24 mouse cellular contexts compared by ENCODE assay signal in the genomic region with DNA sequence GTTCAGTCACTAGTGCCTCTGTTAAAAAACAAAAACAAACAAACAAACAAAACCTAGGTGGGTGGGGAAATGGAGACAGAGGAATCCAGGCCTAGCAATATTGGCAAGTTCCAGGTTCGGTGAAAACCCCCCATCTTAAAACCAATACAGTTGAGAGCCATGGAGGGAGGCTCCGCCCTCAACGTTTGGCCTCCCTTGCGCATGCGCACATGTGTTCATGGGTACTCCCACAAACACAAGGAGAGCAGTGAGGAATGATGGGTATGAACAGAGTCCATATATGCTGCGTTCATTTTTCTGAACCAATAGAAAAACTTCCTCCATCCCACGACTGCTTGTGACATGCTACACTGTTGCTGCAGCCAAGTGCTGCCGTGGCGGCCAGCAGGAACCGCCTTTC. TPM values are rescaled to one million over a fixed set of nuclear protein-coding genes. Genes with fewer than 3 reads are reported as not detected.
DNase-seq lines count a peak whose midpoint lies in the region; ATAC-seq and TF ChIP-seq lines count a peak whose summit lies in the region.
"Had no signal": no experiment of that assay in that cellular context is flagged by ENCODE, and none has a peak within 500 bp of the region (broad histone marks: within the 10 kb centered on the region; RNA-seq: fewer than 3 reads in every experiment).

No protein-coding gene starts in this region.

- no peaks in the 10 kb centered on the region for H3K9me3 ChIP-seq in hindbrain, embryonic 14.5 days (ENCODE audit: control insufficient read depth, low read length)
- no peaks in the 10 kb centered on the region for H3K9me3 ChIP-seq in hindbrain, embryonic 10.5 days
- H3K9me3 ChIP-seq in forebrain, embryonic 15.5 days = no peaks in the 10 kb centered on the region
- H3K9me3 ChIP-seq: embryonic facial prominence, embryonic 10.5 days; embryonic facial prominence, embryonic 12.5 days; forebrain, embryonic 13.5 days; G1E had no signal

- H3K4me2 ChIP-seq in hindbrain, embryonic 14.5 days (replicated peaks) = no peak overlapping the region
- H3K4me2 ChIP-seq in forebrain, embryonic 15.5 days (replicated peaks) = no peak overlapping the region
- H3K4me2 ChIP-seq: embryonic facial prominence, embryonic 12.5 days; forebrain, embryonic 13.5 days had no signal

- 0 out of 2 replicates have a peak, but pooled peaks have one; percentile 33 for ATAC-seq in frontal cortex, adult (ENCODE audit: low TSS enrichment)
- ATAC-seq in hindbrain, embryonic 14.5 days (ENCODE audit: low FRiP score) = no peak
- ATAC-seq in forebrain, embryonic 15.5 days (replicated peaks) = no peak
- ATAC-seq: CD4-positive, CD25-positive, alpha-beta regulatory T cell, adult 4 months; forebrain, embryonic 13.5 days; forebrain, embryonic 16.5 days; Patski had no signal

- 89% methylated on average over 10 of the region's 10 CpGs for WGBS in hindbrain, embryonic 14.5 days
- 87% methylated on average over 10 of the region's 10 CpGs for WGBS in hindbrain, embryonic 10.5 days
- 87% methylated on average over 10 of the region's 10 CpGs for WGBS in forebrain, embryonic 15.5 days

- H3K4me1 ChIP-seq in hindbrain, embryonic 14.5 days (replicated peaks; ENCODE audit: control insufficient read depth, insufficient read depth, low read length) = peaks cover 8% of the 10 kb centered on the region; the same call in 1 of the 2 replicates
- H3K4me1 ChIP-seq in hindbrain, embryonic 10.5 days (replicated peaks) = no peaks in the 10 kb centered on the region
- peaks cover 6% of the 10 kb centered on the region; the same call in 1 of the 2 replicates for H3K4me1 ChIP-seq in testis, adult 2 months (ENCODE audit: control insufficient read depth, insufficient read depth, low read length)
- no peaks in the 10 kb centered on the region for H3K4me1 ChIP-seq in forebrain, embryonic 15.5 days
- H3K4me1 ChIP-seq: forebrain, embryonic 13.5 days had no signal

- no peaks in the 10 kb centered on the region for H3K27me3 ChIP-seq in hindbrain, embryonic 14.5 days (ENCODE audit: control insufficient read depth, insufficient read depth, low read length)
- no peaks in the 10 kb centered on the region for H3K27me3 ChIP-seq in hindbrain, embryonic 10.5 days (ENCODE audit: insufficient read depth, poor library complexity, severe bottlenecking)
- H3K27me3 ChIP-seq in testis, adult 2 months (ENCODE audit: control insufficient read depth, insufficient read depth, low read length) = no peaks in the 10 kb centered on the region
- no peaks in the 10 kb centered on the region for H3K27me3 ChIP-seq in forebrain, embryonic 15.5 days
- H3K27me3 ChIP-seq: CH12.LX; embryonic facial prominence, embryonic 12.5 days; forebrain, embryonic 13.5 days; Patski had no signal

- peak; percentile 87; the same call in 1 of the 2 replicates for TF ChIP-seq POLR2A in testis, adult 2 months (IDR thresholded peaks at IDR 0.05; ENCODE audit: control insufficient read depth, low read depth, low read length)

- no peak overlapping the region for H3K4me3 ChIP-seq in hindbrain, embryonic 14.5 days (replicated peaks; ENCODE audit: low read length)
- no peak overlapping the region for H3K4me3 ChIP-seq in hindbrain, embryonic 10.5 days
- H3K4me3 ChIP-seq in testis, adult 2 months (ENCODE audit: control insufficient read depth, low read depth, low read length) = peak overlapping the region; percentile 62
- no peak overlapping the region for H3K4me3 ChIP-seq in forebrain, embryonic 15.5 days
- H3K4me3 ChIP-seq: embryonic facial prominence, embryonic 10.5 days; embryonic facial prominence, embryonic 12.5 days; forebrain, embryonic 13.5 days had no signal

- H3K27ac ChIP-seq in hindbrain, embryonic 14.5 days = 0 out of 2 replicates have a peak overlapping the region, but pooled peaks have one; percentile 2
- H3K27ac ChIP-seq in hindbrain, embryonic 10.5 days = no peak overlapping the region
- H3K27ac ChIP-seq in testis, adult 2 months (ENCODE audit: control insufficient read depth, insufficient read depth, low read depth, low read length) = peak overlapping the region; percentile 87
- H3K27ac ChIP-seq in forebrain, embryonic 15.5 days (replicated peaks) = no peak overlapping the region
- H3K27ac ChIP-seq: embryonic facial prominence, embryonic 10.5 days; embryonic facial prominence, embryonic 12.5 days; forebrain, embryonic 13.5 days had no signal

- H3K36me3 ChIP-seq in hindbrain, embryonic 14.5 days (replicated peaks; ENCODE audit: control insufficient read depth, insufficient read depth) = no peaks in the 10 kb centered on the region
- H3K36me3 ChIP-seq in hindbrain, embryonic 10.5 days = no peaks in the 10 kb centered on the region
- no peaks in the 10 kb centered on the region for H3K36me3 ChIP-seq in testis, adult 2 months (ENCODE audit: control insufficient read depth, insufficient read depth, low read length)
- H3K36me3 ChIP-seq in forebrain, embryonic 15.5 days = no peaks in the 10 kb centered on the region
- H3K36me3 ChIP-seq: embryonic facial prominence, embryonic 10.5 days; embryonic facial prominence, embryonic 12.5 days; G1E had no signal

- DNase-seq in frontal cortex, postnatal 25 days (ENCODE audit: low spot score in 2 of 2) = no peak
- no peak for DNase-seq in hindbrain, embryonic 14.5 days (ENCODE audit: low spot score)
- DNase-seq in hindbrain, embryonic 10.5 days (ENCODE audit: low spot score) = no peak
- no peak for DNase-seq in testis, postnatal 10 days (ENCODE audit: low spot score)
- DNase-seq: adrenal gland, adult 2 months; adrenal gland, postnatal 10 days; adrenal gland, postnatal 25 days; B cell, adult 2 months; cerebellum, adult 11 months; cerebellum, adult 18-20 months; cerebellum, adult 8-10 months; cerebellum, adult 9-11 months; cerebellum, postnatal 14 days had no signal

- H3K9ac ChIP-seq in hindbrain, embryonic 14.5 days = no peak overlapping the region
- no peak overlapping the region for H3K9ac ChIP-seq in forebrain, embryonic 15.5 days (replicated peaks)
- H3K9ac ChIP-seq: embryonic facial prominence, embryonic 12.5 days; forebrain, embryonic 13.5 days had no signal

- TF ChIP-seq CTCF in testis, adult 2 months (IDR thresholded peaks at IDR 0.05; ENCODE audit: control insufficient read depth, insufficient read depth, insufficient replicate concordance, low read depth, low read length) = no peak

RNA-seq across cellular contexts. Expression of gene Ice2, which starts 53.8 kb away (rescaled TPM):
- polyA plus RNA-seq in hindbrain, embryonic 14.5 days (2014; fragmentation: Nextera tagmentation; extraction: Ambion mirVana) = 10.4 and 12.5 TPM in 2 replicates
- 15.9 and 20.1 TPM in 2 replicates for polyA plus RNA-seq in hindbrain, embryonic 10.5 days (2016; fragmentation: Nextera tagmentation; extraction: Ambion mirVana)
- polyA plus RNA-seq in testis, adult 2 months (2012; rRNA removed) = 2.9 and 3.1 TPM in 2 replicates
- polyA plus RNA-seq in forebrain, embryonic 15.5 days (2015; fragmentation: Nextera tagmentation; extraction: Ambion mirVana) = 14.4 and 16.4 TPM in 2 replicates

Comparison
In these comparisons a context has a peak if more than half of its experiments do, and no peak if none do; other contexts are left out.
1. H3K27ac ChIP-seq: peak in hindbrain, embryonic 14.5 days (single experiment) and testis, adult 2 months (single experiment); none in hindbrain, embryonic 10.5 days (single experiment) and forebrain, embryonic 15.5 days (single experiment).